11 mouse cellular contexts compared by ENCODE assay signal in the genomic region with DNA sequence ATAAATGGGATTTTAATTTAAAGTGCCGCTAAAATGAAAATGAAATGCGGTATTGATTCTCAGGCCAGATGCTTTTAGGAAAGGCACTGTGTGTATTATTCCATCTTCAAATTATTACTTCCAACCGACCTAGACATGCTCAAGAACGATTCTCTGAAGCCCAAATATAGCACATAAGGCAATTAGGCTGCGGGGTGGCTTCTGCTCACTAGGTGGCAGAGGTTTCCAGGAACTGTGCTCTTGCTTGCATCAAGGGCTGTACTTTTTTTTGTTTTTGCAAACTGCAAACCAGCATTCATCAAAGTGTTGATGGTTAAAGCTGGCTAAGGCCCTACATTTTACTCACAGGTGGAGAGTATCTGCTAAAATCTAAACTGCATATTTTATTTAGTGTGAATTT.
DNase-seq lines count a peak whose midpoint lies in the region; ATAC-seq and TF ChIP-seq lines count a peak whose summit lies in the region.
"Had no signal": no experiment of that assay in that cellular context is flagged by ENCODE, and none has a peak within 500 bp of the region (broad histone marks: within the 10 kb centered on the region; RNA-seq: fewer than 3 reads in every experiment).

No protein-coding gene starts in this region.

- H3K27me3 ChIP-seq in Patski: peaks cover 4% of the 10 kb centered on the region
- no peaks in the 10 kb centered on the region for H3K27me3 ChIP-seq in hindbrain, postnatal 0 days (ENCODE audit: insufficient read depth, low read length)
- H3K27me3 ChIP-seq: midbrain, embryonic 12.5 days had no signal

- H3K4me2 ChIP-seq in hindbrain, postnatal 0 days (ENCODE audit: low read depth, low read length): no peak overlapping the region
- H3K4me2 ChIP-seq: midbrain, embryonic 12.5 days had no signal

- in situ Hi-C loops in Patski (cut with MboI; ENCODE audit: low pct_unique_long_range_greater_than_20kb): no loop called here

- no peaks in the 10 kb centered on the region for H3K36me3 ChIP-seq in hindbrain, postnatal 0 days (ENCODE audit: insufficient read depth, low read length)
- H3K36me3 ChIP-seq: midbrain, embryonic 12.5 days had no signal

- no peaks in the 10 kb centered on the region for H3K4me1 ChIP-seq in hindbrain, postnatal 0 days (ENCODE audit: insufficient read depth, low read length)
- H3K4me1 ChIP-seq: midbrain, embryonic 12.5 days had no signal

- TF ChIP-seq CTCF in Patski (IDR thresholded peaks at IDR 0.05): peak; percentile 19
- peak; percentile 63 for TF ChIP-seq CTCF in hindbrain, postnatal 0 days (IDR thresholded peaks at IDR 0.05; ENCODE audit: low read depth)

- H3K9me3 ChIP-seq in hindbrain, postnatal 0 days (ENCODE audit: low read length): no peaks in the 10 kb centered on the region
- H3K9me3 ChIP-seq: midbrain, embryonic 12.5 days had no signal

- intact Hi-C loops in left cerebral cortex, postnatal 14 days (cut with DNase I): no loop called here

- CTCF ChIA-PET in Patski (lab: Charles Lee): no interaction called here

- no peak overlapping the region for H3K27ac ChIP-seq in hindbrain, postnatal 0 days
- H3K27ac ChIP-seq: midbrain, embryonic 12.5 days had no signal

- H3K9ac ChIP-seq in hindbrain, postnatal 0 days (replicated peaks; ENCODE audit: low read length): no peak overlapping the region
- H3K9ac ChIP-seq: midbrain, embryonic 12.5 days had no signal

- no peak overlapping the region for H3K4me3 ChIP-seq in hindbrain, postnatal 0 days (ENCODE audit: low read length)
- H3K4me3 ChIP-seq: midbrain, embryonic 12.5 days had no signal

- DNase-seq in cerebellum, postnatal 10 days: peak; percentile 6 to 11
- DNase-seq in cerebellum, adult 9-11 months: no peak
- DNase-seq in left cerebral cortex, postnatal 14 days (ENCODE audit: low spot score in 2 of 2): peak; percentile 12 to 20
- no peak for DNase-seq in left cerebral cortex, adult 9 months (ENCODE audit: low spot score in 2 of 2)
- no peak for DNase-seq in Patski (ENCODE audit: low read depth, low spot score)
- DNase-seq in hindbrain, postnatal 0 days (ENCODE audit: low spot score): peak; percentile 71
- no peak for DNase-seq in cerebellum, postnatal 14 days
- DNase-seq: kidney, adult 8-10 months; liver had no signal

- POLR2A ChIA-PET in Patski (lab: Charles Lee): no interaction called here

- no peak for ATAC-seq in Patski
- ATAC-seq in hindbrain, postnatal 0 days: peak; percentile 51; the same call in 1 of the 2 replicates
- ATAC-seq in monocyte, adult 5-6 weeks (replicated peaks; ENCODE audit: insufficient number of reproducible peaks, low FRiP score, low TSS enrichment, poor library complexity, severe bottlenecking): no peak

- WGBS in hindbrain, postnatal 0 days: 55% methylated on average over 5 of the region's 5 CpGs

Comparison
In these comparisons a context has a peak if more than half of its experiments do, and no peak if none do; other contexts are left out.
1. DNase-seq: peak in cerebellum, postnatal 10 days (2 of 2), left cerebral cortex, postnatal 14 days (2 of 2) and hindbrain, postnatal 0 days (single experiment); none in cerebellum, adult 9-11 months (single experiment), left cerebral cortex, adult 9 months (0 of 2), Patski (single experiment) and cerebellum, postnatal 14 days (0 of 2).